Mouse (Mus musculus): ENCODE results near the gene Cybrd1. TPM values are rescaled to one million over a fixed set of nuclear protein-coding genes. Genes with fewer than 3 reads are reported as not detected.

The Cybrd1 gene
- polyA plus RNA-seq, 1 experiment = 1.9 TPM

DNA sequence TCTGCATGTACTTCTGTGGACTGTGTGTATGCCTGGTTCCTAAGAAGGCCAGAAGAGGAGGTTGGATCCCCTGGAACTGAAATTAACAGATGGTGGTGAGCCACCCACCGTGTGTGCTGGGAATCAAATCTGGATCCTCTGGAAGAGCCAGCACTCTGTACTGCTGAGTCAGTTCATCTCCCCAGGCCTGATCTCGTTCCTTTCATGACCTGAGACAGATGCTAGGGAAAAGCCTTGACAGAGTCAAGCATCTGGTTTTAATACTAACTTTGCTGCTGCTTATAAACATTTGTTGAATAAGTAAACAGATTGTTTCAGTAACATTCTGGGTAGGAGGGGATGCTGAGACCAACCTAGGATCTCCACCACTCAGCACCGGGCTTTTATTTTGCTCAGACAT, 9.2 kb upstream of the Cybrd1 start:
- Histone ChIP-seq H3K27me3 (ENCODE audit: control insufficient read depth, insufficient read depth, low read length) (no peaks in the 10 kb centered on the region), H3K36me3 (ENCODE audit: control insufficient read depth, insufficient read depth, low read length) (no peaks in the 10 kb centered on the region)

GRCm38 (mm10) chr2:71113489-71114171, 4.1 kb upstream of the Cybrd1 start:
- Histone ChIP-seq H3K4me1 (ENCODE audit: control insufficient read depth, insufficient read depth, low read length) (peaks cover 7% of the 10 kb centered on the region), H3K4me3 (ENCODE audit: control insufficient read depth, low read depth, low read length) (no peak overlapping the region), H3K36me3 (ENCODE audit: control insufficient read depth, insufficient read depth, low read length) (no peaks in the 10 kb centered on the region), H3K27me3 (ENCODE audit: control insufficient read depth, insufficient read depth, low read length) (no peaks in the 10 kb centered on the region), H3K27ac (ENCODE audit: control insufficient read depth, insufficient read depth, low read depth, low read length) (no peak overlapping the region)
- no peak for TF ChIP-seq POLR2A (IDR thresholded peaks at IDR 0.05; ENCODE audit: control insufficient read depth, low read depth, low read length)
- TF ChIP-seq CTCF (IDR thresholded peaks at IDR 0.05; ENCODE audit: control insufficient read depth, insufficient read depth, insufficient replicate concordance, low read depth, low read length) = no peak

More for the DNA sequence above, 9.2 kb upstream of the Cybrd1 start:
- Histone ChIP-seq H3K4me1 (ENCODE audit: control insufficient read depth, insufficient read depth, low read length) (no peaks in the 10 kb centered on the region), H3K27ac (ENCODE audit: control insufficient read depth, insufficient read depth, low read depth, low read length) (no peak overlapping the region), H3K4me3 (ENCODE audit: control insufficient read depth, low read depth, low read length) (no peak overlapping the region)
- TF ChIP-seq POLR2A (IDR thresholded peaks at IDR 0.05; ENCODE audit: control insufficient read depth, low read depth, low read length) (no peak), CTCF (IDR thresholded peaks at IDR 0.05; ENCODE audit: control insufficient read depth, insufficient read depth, insufficient replicate concordance, low read depth, low read length) (no peak)

DNA sequence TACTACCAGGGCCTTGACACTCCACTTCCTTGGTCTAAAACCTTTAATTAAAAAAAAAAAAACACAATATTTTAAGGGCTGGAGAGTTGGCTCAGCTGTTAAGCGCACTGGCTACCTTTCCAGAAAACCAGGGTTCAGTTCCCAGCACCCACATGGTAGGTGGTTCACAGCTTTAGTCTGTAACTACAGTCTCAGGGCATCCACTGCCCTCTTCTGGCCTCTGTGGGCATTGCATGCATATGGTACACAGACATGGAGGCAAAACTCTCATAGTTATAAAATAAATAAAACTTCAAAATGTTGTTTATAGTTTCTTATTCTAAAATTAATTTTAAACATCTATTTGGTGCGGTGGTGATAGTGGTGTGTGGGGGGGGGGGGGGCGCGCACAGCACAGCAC, 1.6 kb upstream of the Cybrd1 start:
- Histone ChIP-seq H3K4me1 (ENCODE audit: control insufficient read depth, insufficient read depth, low read length) (peaks cover 9% of the 10 kb centered on the region), H3K27me3 (ENCODE audit: control insufficient read depth, insufficient read depth, low read length) (no peaks in the 10 kb centered on the region), H3K36me3 (ENCODE audit: control insufficient read depth, insufficient read depth, low read length) (no peaks in the 10 kb centered on the region), H3K27ac (ENCODE audit: control insufficient read depth, insufficient read depth, low read depth, low read length) (no peak overlapping the region), H3K4me3 (ENCODE audit: control insufficient read depth, low read depth, low read length) (no peak overlapping the region)
- TF ChIP-seq CTCF (IDR thresholded peaks at IDR 0.05; ENCODE audit: control insufficient read depth, insufficient read depth, insufficient replicate concordance, low read depth, low read length) (peak; percentile 36; the same call in 1 of the 2 replicates), POLR2A (IDR thresholded peaks at IDR 0.05; ENCODE audit: control insufficient read depth, low read depth, low read length) (no peak)

DNA sequence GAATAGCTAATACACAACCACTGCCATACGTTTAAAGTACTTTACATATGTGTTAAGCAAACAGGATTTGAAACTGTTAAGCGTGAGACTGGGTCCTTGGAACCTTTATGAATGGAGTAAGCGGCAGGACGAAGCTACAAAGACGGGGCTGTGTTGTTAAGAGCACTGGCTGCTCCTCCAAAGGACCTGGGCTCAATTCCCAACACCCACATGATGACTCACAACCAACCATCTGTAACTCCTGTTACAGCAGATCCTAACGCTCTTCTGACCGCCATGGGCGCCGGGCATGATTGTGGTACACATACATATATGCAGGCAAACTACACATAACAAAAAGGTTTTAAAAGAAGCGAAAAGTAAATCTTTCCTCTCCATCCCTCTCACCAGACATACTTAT, 3.1 kb downstream of the Cybrd1 start:
- H3K27me3 ChIP-seq (ENCODE audit: control insufficient read depth, insufficient read depth, low read length) = no peaks in the 10 kb centered on the region
- H3K27ac ChIP-seq (ENCODE audit: control insufficient read depth, insufficient read depth, low read depth, low read length) = no peak overlapping the region
- no peak overlapping the region for H3K4me3 ChIP-seq (ENCODE audit: control insufficient read depth, low read depth, low read length)
- TF ChIP-seq CTCF (IDR thresholded peaks at IDR 0.05; ENCODE audit: control insufficient read depth, insufficient read depth, insufficient replicate concordance, low read depth, low read length) = no peak
- TF ChIP-seq POLR2A (IDR thresholded peaks at IDR 0.05; ENCODE audit: control insufficient read depth, low read depth, low read length) = no peak
- H3K36me3 ChIP-seq (ENCODE audit: control insufficient read depth, insufficient read depth, low read length) = no peaks in the 10 kb centered on the region
- peaks cover 9% of the 10 kb centered on the region for H3K4me1 ChIP-seq (ENCODE audit: control insufficient read depth, insufficient read depth, low read length)

GRCm38 (mm10) chr2:71121406-71121805, 3.7 kb downstream of the Cybrd1 start:
- no peaks in the 10 kb centered on the region for H3K36me3 ChIP-seq (ENCODE audit: control insufficient read depth, insufficient read depth, low read length)
- no peaks in the 10 kb centered on the region for H3K27me3 ChIP-seq (ENCODE audit: control insufficient read depth, insufficient read depth, low read length)
- H3K4me3 ChIP-seq (ENCODE audit: control insufficient read depth, low read depth, low read length) = no peak overlapping the region
- peaks cover 9% of the 10 kb centered on the region for H3K4me1 ChIP-seq (ENCODE audit: control insufficient read depth, insufficient read depth, low read length)
- TF ChIP-seq CTCF (IDR thresholded peaks at IDR 0.05; ENCODE audit: control insufficient read depth, insufficient read depth, insufficient replicate concordance, low read depth, low read length) (no peak), POLR2A (IDR thresholded peaks at IDR 0.05; ENCODE audit: control insufficient read depth, low read depth, low read length) (no peak)
- no peak overlapping the region for H3K27ac ChIP-seq (ENCODE audit: control insufficient read depth, insufficient read depth, low read depth, low read length)

DNA sequence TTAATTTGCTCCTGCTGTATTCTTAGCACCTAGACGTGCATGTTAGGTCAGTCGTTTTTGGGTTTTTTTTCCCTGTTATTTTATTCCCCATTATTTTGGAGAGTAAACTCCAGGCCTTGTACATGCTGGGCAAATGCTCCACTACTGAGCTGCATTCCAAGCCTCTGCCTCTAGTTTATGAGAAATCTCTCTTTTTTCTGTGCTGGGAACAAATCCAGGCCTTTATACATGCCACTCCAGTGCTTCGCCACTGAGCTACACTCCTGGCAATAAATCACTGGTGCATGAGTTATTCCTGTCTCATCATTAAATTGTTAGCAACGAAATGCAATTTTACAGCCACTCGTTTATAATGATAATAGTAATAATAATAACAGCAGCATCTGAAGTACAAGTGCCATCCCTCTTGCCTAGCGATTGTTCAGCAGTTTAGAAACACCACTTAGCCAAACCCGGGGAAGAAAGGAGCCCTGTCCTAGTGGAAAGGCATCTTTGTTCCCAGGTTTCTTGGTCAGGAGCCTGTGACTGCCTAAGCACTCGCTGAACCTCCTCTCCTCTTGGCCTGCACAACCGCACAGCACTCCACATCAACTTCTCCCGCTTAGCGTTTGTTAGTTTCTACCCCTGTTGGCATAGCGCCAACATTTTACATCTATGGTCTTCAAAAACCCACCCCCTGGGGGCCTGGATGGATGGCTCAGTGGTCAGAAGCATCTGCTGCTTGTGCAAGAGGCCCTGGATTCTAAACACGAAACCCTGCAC, 4.7 kb downstream of the Cybrd1 start:
- H3K27ac ChIP-seq (ENCODE audit: control insufficient read depth, insufficient read depth, low read depth, low read length) = no peak overlapping the region
- no peaks in the 10 kb centered on the region for H3K36me3 ChIP-seq (ENCODE audit: control insufficient read depth, insufficient read depth, low read length)
- H3K4me1 ChIP-seq (ENCODE audit: control insufficient read depth, insufficient read depth, low read length) = peaks cover 9% of the 10 kb centered on the region

GRCm38 (mm10) chr2:71123591-71123990, 5.9 kb downstream of the Cybrd1 start:
- Histone ChIP-seq H3K4me3 (ENCODE audit: control insufficient read depth, low read depth, low read length) (no peak overlapping the region), H3K27me3 (ENCODE audit: control insufficient read depth, insufficient read depth, low read length) (no peaks in the 10 kb centered on the region), H3K4me1 (ENCODE audit: control insufficient read depth, insufficient read depth, low read length) (peaks cover 2% of the 10 kb centered on the region), H3K27ac (ENCODE audit: control insufficient read depth, insufficient read depth, low read depth, low read length) (no peak overlapping the region), H3K36me3 (ENCODE audit: control insufficient read depth, insufficient read depth, low read length) (no peaks in the 10 kb centered on the region)
- TF ChIP-seq POLR2A (IDR thresholded peaks at IDR 0.05; ENCODE audit: control insufficient read depth, low read depth, low read length) (no peak), CTCF (IDR thresholded peaks at IDR 0.05; ENCODE audit: control insufficient read depth, insufficient read depth, insufficient replicate concordance, low read depth, low read length) (no peak)

More for the DNA sequence above, 4.7 kb downstream of the Cybrd1 start:
- no peak for TF ChIP-seq CTCF (IDR thresholded peaks at IDR 0.05; ENCODE audit: control insufficient read depth, insufficient read depth, insufficient replicate concordance, low read depth, low read length)
- TF ChIP-seq POLR2A (IDR thresholded peaks at IDR 0.05; ENCODE audit: control insufficient read depth, low read depth, low read length) = no peak
- Histone ChIP-seq H3K4me3 (ENCODE audit: control insufficient read depth, low read depth, low read length) (no peak overlapping the region), H3K27me3 (ENCODE audit: control insufficient read depth, insufficient read depth, low read length) (no peaks in the 10 kb centered on the region)

All from testis, adult 2 months (tissue).